Mouse (Mus musculus): ENCODE results near the gene Myo18a. TPM values are rescaled to one million over a fixed set of nuclear protein-coding genes. Genes with fewer than 3 reads are reported as not detected.

The Myo18a gene
- total RNA-seq, 1 experiment, result 33.3 TPM

- Histone ChIP-seq H3K9me3 (ENCODE audit: control insufficient read depth, insufficient read depth, low read depth, low read length) (no peaks in the 10 kb centered on the region), H3K9ac (ENCODE audit: insufficient read depth, low read depth, low read length, poor library complexity, severe bottlenecking) (peak overlapping the region; percentile 93), H3K36me3 (ENCODE audit: control insufficient read depth, insufficient read depth, low read length, poor library complexity, severe bottlenecking) (no peaks in the 10 kb centered on the region), H3K4me3 (ENCODE audit: insufficient read depth in 1 of 2, low read depth in 1 of 2, low read length in 2 of 2, poor library complexity in 1 of 2, severe bottlenecking in 1 of 2) (peak overlapping the region; percentile 45 to 70; a peak in 3 of 4 replicates), H3K4me1 (ENCODE audit: control insufficient read depth in 2 of 2, insufficient read depth in 2 of 2, low read length in 2 of 2, poor library complexity in 1 of 2) (peaks cover 15% of the 10 kb centered on the region in 2 experiments), H3K27ac (ENCODE audit: insufficient read depth, low read depth, low read length, poor library complexity, severe bottlenecking) (peak overlapping the region; percentile 97)
- TF ChIP-seq ZNF384 (IDR thresholded peaks at IDR 0.05; ENCODE audit: low read depth, low read length), result no peak
- TF ChIP-seq HCFC1 (IDR thresholded peaks at IDR 0.05; ENCODE audit: borderline replicate concordance, insufficient read depth, low read length), result no peak
- TF ChIP-seq CHD2 (IDR thresholded peaks at IDR 0.05; ENCODE audit: low read depth, low read length), result no peak
- DNase-seq (ENCODE audit: low read depth, low spot score), result no peak
- in situ Hi-C loops (cut with MboI; ENCODE audit: low sequenced_read_pairs in 2 of 2, unreplicated experiment in 2 of 2), result no loop called here
These were observed 143.7 kb downstream of the Myo18a start for GRCm38 (mm10) chr11:77906747-77907174.

GRCm38 (mm10) chr11:77908468-77908867, 145.4 kb downstream of the Myo18a start:
- no peak for DNase-seq (ENCODE audit: low read depth, low spot score)
- Histone ChIP-seq H3K4me1 (ENCODE audit: control insufficient read depth in 2 of 2, insufficient read depth in 2 of 2, low read length in 2 of 2, poor library complexity in 1 of 2) (peaks cover 12 to 13% of the 10 kb centered on the region in 2 experiments), H3K27ac (ENCODE audit: insufficient read depth, low read depth, low read length, poor library complexity, severe bottlenecking) (no peak overlapping the region), H3K36me3 (ENCODE audit: control insufficient read depth, insufficient read depth, low read length, poor library complexity, severe bottlenecking) (no peaks in the 10 kb centered on the region), H3K4me3 (ENCODE audit: insufficient read depth in 1 of 2, low read depth in 1 of 2, low read length in 2 of 2, poor library complexity in 1 of 2, severe bottlenecking in 1 of 2) (no peak overlapping the region), H3K9me3 (ENCODE audit: control insufficient read depth, insufficient read depth, low read depth, low read length) (no peaks in the 10 kb centered on the region), H3K9ac (ENCODE audit: insufficient read depth, low read depth, low read length, poor library complexity, severe bottlenecking) (no peak overlapping the region)
- in situ Hi-C loops (cut with MboI; ENCODE audit: low sequenced_read_pairs in 2 of 2, unreplicated experiment in 2 of 2), result no loop called here
- TF ChIP-seq CHD2 (IDR thresholded peaks at IDR 0.05; ENCODE audit: low read depth, low read length) (no peak), ZC3H11A (IDR thresholded peaks at IDR 0.05; ENCODE audit: borderline replicate concordance, low read depth, low read length) (no peak), HCFC1 (IDR thresholded peaks at IDR 0.05; ENCODE audit: borderline replicate concordance, insufficient read depth, low read length) (no peak), MAFK (IDR thresholded peaks at IDR 0.05; ENCODE audit: insufficient read depth, low read depth, low read length) (no peak), ZNF384 (IDR thresholded peaks at IDR 0.05; ENCODE audit: low read depth, low read length) (no peak)

- no peaks in the 10 kb centered on the region for H3K36me3 ChIP-seq (ENCODE audit: control insufficient read depth, insufficient read depth, low read length, poor library complexity, severe bottlenecking)
- no peaks in the 10 kb centered on the region for H3K9me3 ChIP-seq (ENCODE audit: control insufficient read depth, insufficient read depth, low read depth, low read length)
- H3K4me3 ChIP-seq (ENCODE audit: insufficient read depth in 1 of 2, low read depth in 1 of 2, low read length in 2 of 2, poor library complexity in 1 of 2, severe bottlenecking in 1 of 2), result no peak overlapping the region
- in situ Hi-C loops (cut with MboI; ENCODE audit: low sequenced_read_pairs in 2 of 2, unreplicated experiment in 2 of 2), result no loop called here
- H3K9ac ChIP-seq (ENCODE audit: insufficient read depth, low read depth, low read length, poor library complexity, severe bottlenecking), result no peak overlapping the region
- DNase-seq (ENCODE audit: low read depth, low spot score), result no peak
- H3K4me1 ChIP-seq (ENCODE audit: control insufficient read depth in 2 of 2, insufficient read depth in 2 of 2, low read length in 2 of 2, poor library complexity in 1 of 2), result peaks cover 10 to 20% of the 10 kb centered on the region in 2 experiments
- no peak for TF ChIP-seq CHD2 (IDR thresholded peaks at IDR 0.05; ENCODE audit: low read depth, low read length)
- TF ChIP-seq MAFK (IDR thresholded peaks at IDR 0.05; ENCODE audit: insufficient read depth, low read depth, low read length), result no peak
- TF ChIP-seq ZNF384 (IDR thresholded peaks at IDR 0.05; ENCODE audit: low read depth, low read length), result no peak
- TF ChIP-seq HCFC1 (IDR thresholded peaks at IDR 0.05; ENCODE audit: borderline replicate concordance, insufficient read depth, low read length), result no peak
- TF ChIP-seq ZC3H11A (IDR thresholded peaks at IDR 0.05; ENCODE audit: borderline replicate concordance, low read depth, low read length), result no peak
- no peak overlapping the region for H3K27ac ChIP-seq (ENCODE audit: insufficient read depth, low read depth, low read length, poor library complexity, severe bottlenecking)
These were observed 146.3 kb downstream of the Myo18a start for GRCm38 (mm10) chr11:77909376-77909775.

- no peaks in the 10 kb centered on the region for H3K9me3 ChIP-seq (ENCODE audit: control insufficient read depth, insufficient read depth, low read depth, low read length)
- TF ChIP-seq ZNF384 (IDR thresholded peaks at IDR 0.05; ENCODE audit: low read depth, low read length) (no peak), HCFC1 (IDR thresholded peaks at IDR 0.05; ENCODE audit: borderline replicate concordance, insufficient read depth, low read length) (no peak), ZC3H11A (IDR thresholded peaks at IDR 0.05; ENCODE audit: borderline replicate concordance, low read depth, low read length) (no peak), MAFK (IDR thresholded peaks at IDR 0.05; ENCODE audit: insufficient read depth, low read depth, low read length) (no peak), CHD2 (IDR thresholded peaks at IDR 0.05; ENCODE audit: low read depth, low read length) (no peak)
- no peak overlapping the region for H3K4me3 ChIP-seq (ENCODE audit: insufficient read depth in 1 of 2, low read depth in 1 of 2, low read length in 2 of 2, poor library complexity in 1 of 2, severe bottlenecking in 1 of 2)
- DNase-seq (ENCODE audit: low read depth, low spot score), result no peak
- in situ Hi-C loops (cut with MboI; ENCODE audit: low sequenced_read_pairs in 2 of 2, unreplicated experiment in 2 of 2), result no loop called here
- H3K27ac ChIP-seq (ENCODE audit: insufficient read depth, low read depth, low read length, poor library complexity, severe bottlenecking), result no peak overlapping the region
- H3K4me1 ChIP-seq (ENCODE audit: control insufficient read depth in 2 of 2, insufficient read depth in 2 of 2, low read length in 2 of 2, poor library complexity in 1 of 2), result peaks cover 8 to 22% of the 10 kb centered on the region in 2 experiments
- H3K36me3 ChIP-seq (ENCODE audit: control insufficient read depth, insufficient read depth, low read length, poor library complexity, severe bottlenecking), result no peaks in the 10 kb centered on the region
- H3K9ac ChIP-seq (ENCODE audit: insufficient read depth, low read depth, low read length, poor library complexity, severe bottlenecking), result no peak overlapping the region
These were observed 146.7 kb downstream of the Myo18a start for GRCm38 (mm10) chr11:77909776-77910175.

GRCm38 (mm10) chr11:77913505-77913904, 150.5 kb downstream of the Myo18a start:
- no peaks in the 10 kb centered on the region for H3K36me3 ChIP-seq (ENCODE audit: control insufficient read depth, insufficient read depth, low read length, poor library complexity, severe bottlenecking)
- H3K9me3 ChIP-seq (ENCODE audit: control insufficient read depth, insufficient read depth, low read depth, low read length), result no peaks in the 10 kb centered on the region
- peaks cover 17 to 36% of the 10 kb centered on the region in 2 experiments for H3K4me1 ChIP-seq (ENCODE audit: control insufficient read depth in 2 of 2, insufficient read depth in 2 of 2, low read length in 2 of 2, poor library complexity in 1 of 2)
- in situ Hi-C loops (cut with MboI; ENCODE audit: low sequenced_read_pairs in 2 of 2, unreplicated experiment in 2 of 2), result no loop called here
- no peak for TF ChIP-seq CHD2 (IDR thresholded peaks at IDR 0.05; ENCODE audit: low read depth, low read length)
- no peak for TF ChIP-seq HCFC1 (IDR thresholded peaks at IDR 0.05; ENCODE audit: borderline replicate concordance, insufficient read depth, low read length)
- TF ChIP-seq ZNF384 (IDR thresholded peaks at IDR 0.05; ENCODE audit: low read depth, low read length), result no peak
- no peak for TF ChIP-seq ZC3H11A (IDR thresholded peaks at IDR 0.05; ENCODE audit: borderline replicate concordance, low read depth, low read length)
- TF ChIP-seq MAFK (IDR thresholded peaks at IDR 0.05; ENCODE audit: insufficient read depth, low read depth, low read length), result no peak
- no peak overlapping the region for H3K9ac ChIP-seq (ENCODE audit: insufficient read depth, low read depth, low read length, poor library complexity, severe bottlenecking)
- no peak for DNase-seq (ENCODE audit: low read depth, low spot score)
- no peak overlapping the region for H3K4me3 ChIP-seq (ENCODE audit: insufficient read depth in 1 of 2, low read depth in 1 of 2, low read length in 2 of 2, poor library complexity in 1 of 2, severe bottlenecking in 1 of 2)
- no peak overlapping the region for H3K27ac ChIP-seq (ENCODE audit: insufficient read depth, low read depth, low read length, poor library complexity, severe bottlenecking)

Measured in ES-E14 (cell line).